Mouse (Mus musculus) adrenal gland, postnatal 0 days (tissue): ENCODE measurements around the gene 9430097D07Rik. TPM values are rescaled to one million over a fixed set of nuclear protein-coding genes. Genes with fewer than 3 reads are reported as not detected.

Source experiments
- polyA plus RNA-seq: library from polyadenylated mRNA; unstranded; fragments of >200 nt; fragmentation: Nextera tagmentation; extraction: Ambion mirVana; gene quantifications from 2 replicates; pipeline ENCODE4 v1.2.1, GENCODE M21; 2015

Gene 9430097D07Rik
- polyA plus RNA-seq, result 0.14 and 0.32 TPM in 2 replicates

DNA sequence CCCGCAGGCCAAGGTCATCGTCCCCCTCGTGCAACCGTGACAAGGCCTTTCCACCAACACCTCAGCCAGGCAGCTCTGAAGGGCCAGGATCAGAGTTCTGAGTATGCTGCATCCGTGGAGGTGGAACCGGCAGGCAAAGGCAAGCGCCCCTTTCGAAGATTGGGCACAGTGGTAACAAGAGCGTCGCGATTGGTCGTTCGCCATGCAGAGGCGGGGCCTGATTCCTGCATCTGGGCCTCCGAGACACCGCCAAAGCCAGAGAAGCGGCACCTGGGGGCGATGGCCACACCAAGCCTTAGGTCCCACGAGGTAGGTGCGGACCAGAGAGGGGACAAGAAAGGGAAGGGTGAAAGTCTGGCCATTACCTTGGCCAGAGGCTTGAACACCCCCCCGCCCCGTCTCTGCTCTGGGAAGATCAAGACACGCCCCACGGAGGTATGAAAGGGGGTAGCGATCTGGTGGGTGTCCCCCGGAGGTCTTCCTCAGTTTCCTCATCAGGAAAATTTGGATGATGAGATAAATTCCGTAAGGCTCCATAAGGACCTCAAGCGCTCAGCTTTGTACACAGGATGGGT, at the start of gene 9430097D07Rik:
9430097D07Rik (minus strand) TSS at position 99 of the 575 bp plus-strand sequence.

DNA sequence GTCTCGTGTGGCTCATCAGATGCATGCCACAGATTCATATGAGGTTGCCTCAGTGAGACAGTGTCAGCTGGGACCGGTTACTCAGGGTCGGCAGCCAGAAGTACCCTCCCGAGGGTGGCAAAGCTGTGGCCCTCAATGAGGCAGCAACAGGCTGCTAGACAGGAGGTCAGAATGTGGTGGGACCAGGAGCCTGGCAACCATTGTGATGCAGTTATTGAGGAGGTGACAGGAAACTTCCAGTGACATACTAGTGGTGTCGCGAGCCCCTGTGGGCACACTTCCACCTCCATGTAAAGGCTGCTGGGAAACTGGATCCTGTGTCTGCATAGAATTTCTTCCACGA, 46.0 kb upstream of the 9430097D07Rik start, which contains the start of gene Ak1:
Ak1 (plus strand) TSS at position 242 of the 343 bp plus-strand sequence.

DNA sequence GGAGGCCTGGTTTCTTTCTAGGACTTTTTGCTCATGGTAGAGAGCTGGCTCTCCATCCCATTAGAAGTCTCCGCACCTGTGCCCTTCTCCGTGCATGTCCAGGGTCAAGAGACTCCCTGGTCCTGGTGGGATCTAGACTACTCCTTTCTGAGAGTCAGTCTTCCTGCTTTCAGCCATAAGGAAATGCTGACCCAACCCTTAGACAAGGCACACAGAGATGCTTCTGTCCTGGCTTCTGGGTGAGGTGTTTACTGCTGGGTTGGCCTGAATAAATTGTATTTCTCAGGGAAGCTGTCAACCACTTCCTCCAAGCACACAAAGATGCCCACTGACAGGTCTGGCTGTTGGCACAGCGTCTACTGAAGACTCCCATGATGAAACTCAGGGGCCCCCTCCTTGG, 23.9 kb upstream of the 9430097D07Rik start, which contains the start of gene St6galnac6:
St6galnac6 (plus strand) TSS at position 301 of the 400 bp plus-strand sequence.

DNA sequence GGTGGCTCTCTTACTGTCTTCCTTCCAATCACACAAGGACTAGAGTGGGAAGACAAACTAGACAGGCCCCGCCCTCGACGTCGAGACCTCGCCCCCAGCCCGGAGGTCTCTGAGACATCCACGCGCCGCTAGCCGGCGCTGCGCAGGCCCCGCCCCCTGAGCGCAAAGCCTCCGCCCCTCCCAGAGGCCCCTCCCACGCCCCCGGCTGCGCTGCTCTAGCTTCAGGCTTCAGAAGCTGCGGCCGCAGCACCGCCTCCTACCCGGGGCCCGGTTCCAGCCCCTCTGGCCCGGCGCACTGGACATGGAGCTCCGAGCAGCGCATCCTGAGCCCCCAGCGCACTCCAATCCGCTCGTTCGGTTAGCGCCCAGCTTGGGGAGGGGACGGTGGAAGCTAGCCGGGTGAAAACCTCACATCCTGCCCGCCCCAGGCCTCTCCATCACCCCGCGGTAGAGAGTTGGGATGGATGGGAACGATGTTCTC, 11.4 kb upstream of the 9430097D07Rik start, which contains the start of gene St6galnac4:
St6galnac4 (plus strand) TSS at position 225 of the 481 bp plus-strand sequence.

DNA sequence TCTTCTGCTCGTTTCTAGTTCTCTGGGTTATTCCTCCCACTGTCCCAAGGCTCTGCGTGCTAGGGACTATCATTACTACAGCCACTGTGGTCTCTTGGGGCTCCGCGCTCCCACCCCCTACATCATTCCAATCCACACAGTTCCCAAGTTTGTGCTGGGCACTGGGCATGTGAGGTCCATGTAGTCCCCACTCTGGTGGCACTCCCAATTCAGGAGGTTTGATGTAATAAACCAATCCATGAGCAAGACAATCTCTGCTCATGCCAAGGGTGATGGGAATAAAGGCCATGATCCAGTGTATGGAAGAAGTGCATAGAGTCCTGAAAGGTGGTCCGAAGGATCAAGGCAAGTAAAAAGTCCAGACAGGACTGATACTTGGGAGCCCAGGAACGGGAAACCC, 987 bp downstream of the 9430097D07Rik start, which contains the start of gene Pip5kl1:
Pip5kl1 (plus strand) TSS at position 301 of the 400 bp plus-strand sequence.

DNA sequence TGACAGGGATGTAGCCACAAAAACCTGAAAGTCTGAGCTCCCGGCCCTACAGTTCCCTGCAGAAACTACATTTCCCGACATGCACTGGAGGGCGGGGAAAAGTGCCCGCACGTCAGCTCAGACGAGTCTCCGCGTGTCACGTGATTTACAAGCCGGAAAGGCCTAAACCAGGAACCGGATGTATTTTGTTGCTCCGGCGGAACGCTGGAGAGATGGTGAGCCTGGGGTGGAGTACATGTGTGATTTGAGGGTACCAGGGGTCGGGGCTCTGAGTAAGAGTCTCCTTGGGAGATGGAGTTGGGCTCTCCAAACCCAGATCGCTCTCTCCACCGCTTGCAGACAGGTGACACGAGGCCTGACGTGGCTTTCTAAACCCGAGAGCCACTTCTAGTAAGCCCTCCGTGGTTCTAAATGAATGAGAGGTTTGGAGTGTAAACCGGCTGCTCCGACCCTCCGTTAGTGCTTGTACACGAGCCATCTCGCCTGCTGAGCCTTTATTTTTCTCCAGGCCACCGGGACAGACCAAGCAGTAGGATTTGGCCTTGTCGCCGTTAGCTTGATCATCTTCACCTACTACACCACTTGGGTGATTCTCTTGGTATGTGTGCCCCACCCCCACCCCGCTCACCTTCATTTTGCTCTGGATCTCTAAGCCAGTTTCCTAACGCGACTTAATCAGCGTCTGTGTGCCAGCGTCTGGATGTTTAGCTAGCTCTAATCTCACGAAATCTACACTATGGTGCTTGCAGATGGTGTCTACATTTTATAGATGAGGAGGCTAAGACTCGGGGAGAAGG, 4.6 kb downstream of the 9430097D07Rik start, which contains the start of gene Dpm2:
Dpm2 (plus strand) TSS at position 161 of the 797 bp plus-strand sequence.

DNA sequence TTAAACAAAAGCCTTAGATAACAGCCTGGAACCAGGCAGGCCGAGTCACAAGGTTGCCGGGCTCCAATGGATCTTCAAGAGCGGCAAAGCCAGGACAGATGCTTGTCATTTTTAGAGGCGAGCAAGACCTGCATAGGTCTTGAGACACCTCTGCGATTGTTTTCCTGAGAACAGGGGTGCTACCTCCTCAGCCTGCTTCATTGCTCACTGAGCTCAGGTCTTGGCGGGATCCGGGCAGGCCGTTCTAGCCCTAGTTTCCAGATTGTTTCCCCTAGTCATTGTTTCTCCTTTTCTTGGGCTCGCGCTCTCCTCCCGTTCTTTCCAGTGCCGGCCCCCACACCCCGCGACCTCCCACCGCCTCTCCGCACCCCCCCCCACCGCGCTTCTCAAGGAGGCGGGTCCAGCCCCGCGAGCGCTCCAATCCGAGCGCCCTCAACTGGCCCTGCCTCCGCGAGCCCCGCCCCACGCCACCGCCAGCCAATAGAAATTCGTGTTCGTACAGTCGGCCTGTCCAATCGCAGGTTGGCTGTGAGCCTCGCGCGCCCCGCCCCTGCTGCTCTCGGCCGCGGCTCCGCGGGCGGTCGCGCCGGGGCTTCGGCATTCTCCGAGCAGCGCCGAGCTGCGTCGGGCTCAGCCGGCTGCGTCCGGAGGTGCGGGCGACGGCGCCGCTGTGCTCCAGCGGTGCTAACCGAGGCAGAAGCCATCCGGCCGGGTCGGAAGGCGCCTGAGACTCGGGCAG, 40.6 kb downstream of the 9430097D07Rik start, which contains the start of gene Fam102a:
Fam102a (plus strand) TSS at position 600 of the 739 bp plus-strand sequence.

Other genes starting within 250 kb of the 9430097D07Rik start
- 22.0 and 29.7 TPM in 2 replicates for gene Ciz1, start 223.4 kb downstream of the 9430097D07Rik start, polyA plus RNA-seq
- 10.9 and 22.5 TPM in 2 replicates for gene Dnm1, start 222.3 kb downstream of the 9430097D07Rik start, polyA plus RNA-seq
- gene 1110008P14Rik, start 193.7 kb downstream of the 9430097D07Rik start, polyA plus RNA-seq, result 120 and 150 TPM in 2 replicates
- gene Lcn2, start 187.4 kb downstream of the 9430097D07Rik start, polyA plus RNA-seq, result 23.5 and 39.7 TPM in 2 replicates
- gene Ptges2, start 179.8 kb downstream of the 9430097D07Rik start, polyA plus RNA-seq, result 35.3 and 40.5 TPM in 2 replicates
- gene Naif1, start 125.2 kb downstream of the 9430097D07Rik start, polyA plus RNA-seq, result 3.0 and 4.1 TPM in 2 replicates
- gene Slc25a25, start 124.2 kb downstream of the 9430097D07Rik start, polyA plus RNA-seq, result 11.9 and 21.1 TPM in 2 replicates
- gene Fam102a, start 40.4 kb downstream of the 9430097D07Rik start, polyA plus RNA-seq, result 12.2 and 13.5 TPM in 2 replicates
- gene Dpm2, start 4.8 kb downstream of the 9430097D07Rik start, polyA plus RNA-seq, result 84.7 and 92.7 TPM in 2 replicates
- gene Pip5kl1, start 887 bp downstream of the 9430097D07Rik start, polyA plus RNA-seq, result 0.23 and 0.30 TPM in 2 replicates
- 10.8 and 12.2 TPM in 2 replicates for gene St6galnac4, start 11.4 kb upstream of the 9430097D07Rik start, polyA plus RNA-seq
- 21.6 and 31.5 TPM in 2 replicates for gene St6galnac6, start 24.0 kb upstream of the 9430097D07Rik start, polyA plus RNA-seq
- gene Ak1, start 46.1 kb upstream of the 9430097D07Rik start, polyA plus RNA-seq, result 41.5 and 46.4 TPM in 2 replicates
- 48.8 and 66.6 TPM in 2 replicates for gene Eng, start 70.9 kb upstream of the 9430097D07Rik start, polyA plus RNA-seq
- gene Fpgs, start 128.5 kb upstream of the 9430097D07Rik start, polyA plus RNA-seq, result 18.9 and 30.7 TPM in 2 replicates
- 68.7 and 83.3 TPM in 2 replicates for gene Cdk9, start 137.4 kb upstream of the 9430097D07Rik start, polyA plus RNA-seq
- 23.3 and 23.8 TPM in 2 replicates for gene Sh2d3c, start 145.4 kb upstream of the 9430097D07Rik start, polyA plus RNA-seq
- gene 6330409D20Rik, start 165.3 kb upstream of the 9430097D07Rik start, polyA plus RNA-seq, result 0.61 and 0.76 TPM in 2 replicates
- gene Tor2a, start 181.6 kb upstream of the 9430097D07Rik start, polyA plus RNA-seq, result 36.1 and 50.2 TPM in 2 replicates
- gene Ttc16, start 199.9 kb upstream of the 9430097D07Rik start, polyA plus RNA-seq, result 0.07 TPM in 1 of 2 replicates, not detected in the other
- 2.3 and 3.2 TPM in 2 replicates for gene Ptrh1, start 200.1 kb upstream of the 9430097D07Rik start, polyA plus RNA-seq
- gene Cfap157, start 208.7 kb upstream of the 9430097D07Rik start, polyA plus RNA-seq, result 0.11 TPM in 1 of 2 replicates, not detected in the other